Mouse (Mus musculus) stomach, postnatal 0 days (tissue): Measurements from ENCODE around the gene Rpf1.

Source experiments
- CTCF ChIP-seq: IDR thresholded peaks from 2 replicates; pipeline ENCODE4 v1.5.1; 2016; ENCODE audit warnings: antibody characterized with exemption, low read depth, mild to moderate bottlenecking, moderate library complexity
- EP300 ChIP-seq: optimal IDR thresholded peaks from 2 replicates; pipeline ENCODE3; 2016; ENCODE audit warnings: antibody characterized with exemption

DNA sequence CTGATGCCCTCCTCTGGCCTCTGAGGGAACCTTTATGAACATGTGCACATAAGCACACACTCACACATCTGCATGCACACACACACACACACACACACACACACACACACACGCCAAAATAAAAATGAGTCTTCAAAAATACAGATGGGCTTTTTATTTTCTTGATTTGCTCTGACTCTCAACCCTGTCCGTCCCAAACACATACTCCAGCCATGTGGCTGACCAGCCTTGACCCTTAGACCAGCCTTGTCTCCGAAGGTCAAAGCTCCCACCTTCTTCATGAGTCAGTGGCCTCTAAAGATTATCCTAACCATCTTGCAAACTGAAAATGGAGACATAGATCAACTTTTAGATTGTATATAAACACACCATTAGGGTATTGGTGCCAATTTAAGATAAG lies 48.4 kb upstream of the Rpf1 start:
- TF ChIP-seq CTCF (no peak), EP300 (no peak)
